Mouse (Mus musculus): ENCODE data around the gene Gpx7. TPM values are rescaled to one million over a fixed set of nuclear protein-coding genes. Genes with fewer than 3 reads are reported as not detected.

Gene Gpx7
- total and polyA plus RNA-seq, 3 experiments, result 5.1 to 8.5 (median 8.4) TPM

Other genes with a start within 250 kb of the Gpx7 start
- gene Echdc2, start 241.5 kb downstream of the Gpx7 start, total RNA-seq (2021), result 10 to 100 TPM; 23.0 to 26.4 TPM
- gene Echdc2, start 241.5 kb downstream of the Gpx7 start, polyA plus RNA-seq (2012; rRNA removed), result 82.2 and 91.8 TPM in 2 replicates
- gene Zyg11a, start 188.9 kb downstream of the Gpx7 start, total RNA-seq (2021), result 1 to 10 TPM in 1 of 2 experiments, under 1 TPM in 1; 0.32 to 3.8 TPM
- 0.24 and 0.98 TPM in 2 replicates for gene Zyg11a, start 188.9 kb downstream of the Gpx7 start, polyA plus RNA-seq (2012; rRNA removed)
- gene Zyg11b, start 105.9 kb downstream of the Gpx7 start, total RNA-seq (2021), result 10 to 100 TPM; 34.1 to 43.0 TPM
- 7.4 and 8.6 TPM in 2 replicates for gene Zyg11b, start 105.9 kb downstream of the Gpx7 start, polyA plus RNA-seq (2012; rRNA removed)
- 10 to 100 TPM; 46.9 to 53.0 TPM for gene Coa7, start 78.8 kb downstream of the Gpx7 start, total RNA-seq (2021)
- 6.5 and 7.7 TPM in 2 replicates for gene Coa7, start 78.8 kb downstream of the Gpx7 start, polyA plus RNA-seq (2012; rRNA removed)
- 1 to 10 TPM; 6.4 to 9.5 TPM for gene Shisal2a, start 23.6 kb downstream of the Gpx7 start, total RNA-seq (2021)
- 14.3 and 16.2 TPM in 2 replicates for gene Shisal2a, start 23.6 kb downstream of the Gpx7 start, polyA plus RNA-seq (2012; rRNA removed)
- 10 to 100 TPM; 26.1 to 28.7 TPM for gene Tut4, start 52.5 kb upstream of the Gpx7 start, total RNA-seq (2021)
- gene Tut4, start 52.5 kb upstream of the Gpx7 start, polyA plus RNA-seq (2012; rRNA removed), result 24.4 and 27.2 TPM in 2 replicates
- gene Prpf38a, start 172.4 kb upstream of the Gpx7 start, total RNA-seq (2021), result 10 to 100 TPM; 26.8 to 28.4 TPM
- 0.66 and 0.99 TPM in 2 replicates for gene Prpf38a, start 172.4 kb upstream of the Gpx7 start, polyA plus RNA-seq (2012; rRNA removed)
- gene Orc1, start 172.5 kb upstream of the Gpx7 start, total RNA-seq (2021), result under 1 TPM; 0.20 to 0.24 TPM
- gene Orc1, start 172.5 kb upstream of the Gpx7 start, polyA plus RNA-seq (2012; rRNA removed), result 0.04 TPM in 1 of 2 replicates, not detected in the other
- 10 to 100 TPM; 37.3 to 42.1 TPM for gene Cc2d1b, start 213.0 kb upstream of the Gpx7 start, total RNA-seq (2021)
- gene Cc2d1b, start 213.0 kb upstream of the Gpx7 start, polyA plus RNA-seq (2012; rRNA removed), result 26.7 and 33.0 TPM in 2 replicates